Comparison of ENCODE assay signal across 8 mouse cellular contexts in genomic region chr1:171067928-171068327, GRCm38 (mm10). TPM values are rescaled to one million over a fixed set of nuclear protein-coding genes. Genes with fewer than 3 reads are reported as not detected.
DNase-seq lines count a peak whose midpoint lies in the region; ATAC-seq and TF ChIP-seq lines count a peak whose summit lies in the region.
"Not testable (repeated sequence)": the region's sequence is repeated elsewhere in the genome, so short reads cannot be mapped to it uniquely, and the experiment has no call there.
"Had no signal": no experiment of that assay in that cellular context is flagged by ENCODE, and none has a peak within 500 bp of the region (broad histone marks: within the 10 kb centered on the region; RNA-seq: fewer than 3 reads in every experiment).

No protein-coding gene starts in this region.

- not testable (repeated sequence) for H3K27ac ChIP-seq in MEL (ENCODE audit: control insufficient read depth, low read depth, low read length); forebrain, embryonic 11.5 days (ENCODE audit: low read depth, low read length); heart, embryonic 11.5 days (ENCODE audit: low read depth, low read length); intestine, embryonic 14.5 days (ENCODE audit: low read depth); limb, embryonic 11.5 days (replicated peaks; ENCODE audit: low read depth, low read length)

- not testable (repeated sequence) for H3K9me3 ChIP-seq in MEL (replicated peaks; ENCODE audit: insufficient read depth, low read length); forebrain, embryonic 11.5 days (ENCODE audit: control insufficient read depth, low read length); heart, embryonic 11.5 days (replicated peaks; ENCODE audit: control insufficient read depth, low read length); intestine, embryonic 14.5 days (ENCODE audit: control insufficient read depth, low read length); limb, embryonic 11.5 days (ENCODE audit: control insufficient read depth, low read length)

- not testable (repeated sequence) for H3K4me1 ChIP-seq in MEL (ENCODE audit: control insufficient read depth in 1 of 2, insufficient read depth in 2 of 2, low read length in 2 of 2); forebrain, embryonic 11.5 days (replicated peaks; ENCODE audit: control insufficient read depth, insufficient read depth, low read length); heart, embryonic 11.5 days (ENCODE audit: control insufficient read depth, insufficient read depth, low read length); intestine, embryonic 14.5 days (replicated peaks; ENCODE audit: control insufficient read depth, insufficient read depth, low read length); limb, embryonic 11.5 days (ENCODE audit: control insufficient read depth, insufficient read depth, low read length)

- TF ChIP-seq POLR2A in MEL (IDR thresholded peaks at IDR 0.05; ENCODE audit: control insufficient read depth in 1 of 2, insufficient read depth in 1 of 2, low read depth in 1 of 2, low read length in 2 of 2, poor library complexity in 1 of 2), result not testable (repeated sequence)

- not testable (repeated sequence) for H3K4me2 ChIP-seq in forebrain, embryonic 11.5 days (ENCODE audit: low read depth, low read length, severe bottlenecking); heart, embryonic 11.5 days; intestine, embryonic 14.5 days (ENCODE audit: low read length); limb, embryonic 11.5 days (ENCODE audit: low read depth, severe bottlenecking)

- H3K79me2 ChIP-seq in MEL (ENCODE audit: control insufficient read depth, insufficient read depth, low read length, poor library complexity), result not testable (repeated sequence)

- not testable (repeated sequence) for TF ChIP-seq RAD21 in MEL (IDR thresholded peaks at IDR 0.05; ENCODE audit: low read depth, low read length)

- H3K27me3 ChIP-seq in MEL (ENCODE audit: control insufficient read depth in 1 of 2, insufficient read depth in 2 of 2, low read length in 2 of 2), result not testable (repeated sequence)
- H3K27me3 ChIP-seq in forebrain, embryonic 11.5 days (ENCODE audit: control insufficient read depth, insufficient read depth, low read length), result peaks cover 29% of the 10 kb centered on the region
- peaks cover 31% of the 10 kb centered on the region for H3K27me3 ChIP-seq in heart, embryonic 11.5 days (ENCODE audit: control insufficient read depth, insufficient read depth, low read length)
- peaks cover 32% of the 10 kb centered on the region for H3K27me3 ChIP-seq in intestine, embryonic 14.5 days (replicated peaks; ENCODE audit: control insufficient read depth, insufficient read depth, low read length)
- peaks cover 24% of the 10 kb centered on the region for H3K27me3 ChIP-seq in limb, embryonic 11.5 days (ENCODE audit: control insufficient read depth, insufficient read depth, low read length)

- TF ChIP-seq CTCF in MEL (IDR thresholded peaks at IDR 0.05 in 2 of 3, conservative IDR thresholded peaks at IDR 0.05 in 1 of 3; ENCODE audit: control insufficient read depth in 1 of 3, insufficient read depth in 1 of 3, low read depth in 2 of 3, low read length in 3 of 3, poor library complexity in 1 of 3, severe bottlenecking in 1 of 3), result not testable (repeated sequence)

- not testable (repeated sequence) for H3K9ac ChIP-seq in MEL (ENCODE audit: control insufficient read depth, low read depth, low read length, poor library complexity, severe bottlenecking); forebrain, embryonic 11.5 days (ENCODE audit: low read length); heart, embryonic 11.5 days (ENCODE audit: low read depth, low read length); intestine, embryonic 14.5 days (ENCODE audit: low read length); limb, embryonic 11.5 days (ENCODE audit: low read length)

- not testable (repeated sequence) for H3K4me3 ChIP-seq in MEL (ENCODE audit: control insufficient read depth in 1 of 2, insufficient read depth in 1 of 2, low read depth in 2 of 2, low read length in 2 of 2); forebrain, embryonic 11.5 days (ENCODE audit: low read depth, low read length); limb, embryonic 11.5 days (ENCODE audit: low read depth, low read length)
- H3K4me3 ChIP-seq in heart, embryonic 11.5 days (ENCODE audit: low read depth, low read length), result 0 out of 2 replicates have a peak overlapping the region, but pooled peaks have one; percentile 14
- peak overlapping the region; percentile 4; the same call in 1 of the 2 replicates for H3K4me3 ChIP-seq in intestine, embryonic 14.5 days (ENCODE audit: low read depth, low read length)

- H3K36me3 ChIP-seq in MEL (ENCODE audit: control insufficient read depth in 1 of 2, insufficient read depth in 2 of 2, low read length in 2 of 2); forebrain, embryonic 11.5 days (ENCODE audit: control insufficient read depth, insufficient read depth, low read length); heart, embryonic 11.5 days (ENCODE audit: control insufficient read depth, insufficient read depth, low read length); intestine, embryonic 14.5 days (ENCODE audit: control insufficient read depth, insufficient read depth, low read length); limb, embryonic 11.5 days (ENCODE audit: control insufficient read depth, insufficient read depth, low read length): not testable (repeated sequence)

- DNase-seq in MEL (ENCODE audit: low read depth, low spot score), result peak; percentile 20
- DNase-seq in forebrain, embryonic 11.5 days (ENCODE audit: low spot score), result peak; percentile 54
- peak; percentile 65 for DNase-seq in intestine, embryonic 14.5 days (ENCODE audit: low spot score)
- peak; percentile 32 for DNase-seq in limb, embryonic 11.5 days (ENCODE audit: low spot score)
- DNase-seq in naive thymus-derived CD4-positive, alpha-beta T cell, adult 2 months (ENCODE audit: low read depth), result peak; percentile 21
- peak; percentile 24 for DNase-seq in retina, postnatal 1 day

- not testable (repeated sequence) for ATAC-seq in forebrain, embryonic 11.5 days (replicated peaks; ENCODE audit: low FRiP score); heart, embryonic 11.5 days (replicated peaks; ENCODE audit: insufficient number of reproducible peaks, low FRiP score, low TSS enrichment); intestine, embryonic 14.5 days (replicated peaks; ENCODE audit: low FRiP score, low TSS enrichment, low read depth); limb, embryonic 11.5 days (ENCODE audit: insufficient number of reproducible peaks, low FRiP score, low TSS enrichment, low read depth)

- TF ChIP-seq EP300 in MEL (IDR thresholded peaks at IDR 0.05; ENCODE audit: low read depth in 1 of 2, low read length in 2 of 2), result not testable (repeated sequence)

- WGBS in forebrain, embryonic 11.5 days, result 47% methylated on average over 5 of the region's 5 CpGs
- 50% methylated on average over 5 of the region's 5 CpGs for WGBS in heart, embryonic 11.5 days (ENCODE audit: insufficient replicate concordance)
- 39% methylated on average over 5 of the region's 5 CpGs for WGBS in intestine, embryonic 14.5 days
- WGBS in limb, embryonic 11.5 days, result 52% methylated on average over 5 of the region's 5 CpGs

RNA-seq across cellular contexts. Expression of gene Fcgr3, which starts 3.2 kb away (rescaled TPM):
- 0.39 and 0.62 TPM in 2 replicates for total RNA-seq in MEL (2012; rRNA removed)
- polyA plus RNA-seq in MEL (2012; ENCODE audit: insufficient read depth in 1 of 2, insufficient read length in 2 of 2, low read depth in 1 of 2, low replicate concordance in 2 of 2, missing spikeins in 1 of 2), result 1 to 10 TPM in 1 of 2 experiments, not detected in 1; 6.1 TPM
- 4.3 TPM in 2 replicates for polyA plus RNA-seq in forebrain, embryonic 11.5 days (2014; fragmentation: Nextera tagmentation; extraction: Ambion mirVana)
- 3.8 and 4.4 TPM in 2 replicates for polyA plus RNA-seq in heart, embryonic 11.5 days (2014; fragmentation: Nextera tagmentation; extraction: Ambion mirVana)
- polyA plus RNA-seq in intestine, embryonic 14.5 days (2014; fragmentation: Nextera tagmentation; extraction: Ambion mirVana), result 10.7 and 12.7 TPM in 2 replicates
- 4.0 and 4.7 TPM in 2 replicates for polyA plus RNA-seq in limb, embryonic 11.5 days (2014; fragmentation: Nextera tagmentation; extraction: Ambion mirVana)
- polyA plus RNA-seq: CD4-positive, CD25-positive, alpha-beta regulatory T cell, adult 4 months had no signal

RNA-seq across cellular contexts. Expression of gene Cfap126, which starts 45.8 kb away (rescaled TPM):
- 0.69 and 0.75 TPM in 2 replicates for total RNA-seq in MEL (2012; rRNA removed)
- polyA plus RNA-seq in MEL (2012; ENCODE audit: insufficient read depth in 1 of 2, insufficient read length in 2 of 2, low read depth in 1 of 2, low replicate concordance in 2 of 2, missing spikeins in 1 of 2), result 1 to 10 TPM in 1 of 2 experiments, not detected in 1; 3.5 TPM
- 1.5 and 2.9 TPM in 2 replicates for polyA plus RNA-seq in forebrain, embryonic 11.5 days (2014; fragmentation: Nextera tagmentation; extraction: Ambion mirVana)
- 2.7 and 5.6 TPM in 2 replicates for polyA plus RNA-seq in heart, embryonic 11.5 days (2014; fragmentation: Nextera tagmentation; extraction: Ambion mirVana)
- 1.5 and 2.1 TPM in 2 replicates for polyA plus RNA-seq in intestine, embryonic 14.5 days (2014; fragmentation: Nextera tagmentation; extraction: Ambion mirVana)
- 0.96 and 1.7 TPM in 2 replicates for polyA plus RNA-seq in limb, embryonic 11.5 days (2014; fragmentation: Nextera tagmentation; extraction: Ambion mirVana)

RNA-seq across cellular contexts. Expression of gene Fcgr4, which starts 49.2 kb away (rescaled TPM):
- not detected in 2 replicates for total RNA-seq in MEL (2012; rRNA removed)
- polyA plus RNA-seq in MEL (2012; ENCODE audit: insufficient read depth in 1 of 2, insufficient read length in 2 of 2, low read depth in 1 of 2, low replicate concordance in 2 of 2, missing spikeins in 1 of 2), result not detected
- polyA plus RNA-seq in forebrain, embryonic 11.5 days (2014; fragmentation: Nextera tagmentation; extraction: Ambion mirVana), result 0.21 and 0.35 TPM in 2 replicates
- 0.23 TPM in 1 of 2 replicates, not detected in the other for polyA plus RNA-seq in heart, embryonic 11.5 days (2014; fragmentation: Nextera tagmentation; extraction: Ambion mirVana)
- 1.0 and 1.1 TPM in 2 replicates for polyA plus RNA-seq in intestine, embryonic 14.5 days (2014; fragmentation: Nextera tagmentation; extraction: Ambion mirVana)
- polyA plus RNA-seq in limb, embryonic 11.5 days (2014; fragmentation: Nextera tagmentation; extraction: Ambion mirVana), result 0.26 and 0.27 TPM in 2 replicates
